Mouse (Mus musculus) cerebellum, adult 18-20 months (tissue): ENCODE measurements around the gene Med8.

Experiments used
- DNase-seq, 2 experiments: peaks; one replicate each; pipeline ENCODE4 v3.0.0; 2021

Gene Med8

DNA sequence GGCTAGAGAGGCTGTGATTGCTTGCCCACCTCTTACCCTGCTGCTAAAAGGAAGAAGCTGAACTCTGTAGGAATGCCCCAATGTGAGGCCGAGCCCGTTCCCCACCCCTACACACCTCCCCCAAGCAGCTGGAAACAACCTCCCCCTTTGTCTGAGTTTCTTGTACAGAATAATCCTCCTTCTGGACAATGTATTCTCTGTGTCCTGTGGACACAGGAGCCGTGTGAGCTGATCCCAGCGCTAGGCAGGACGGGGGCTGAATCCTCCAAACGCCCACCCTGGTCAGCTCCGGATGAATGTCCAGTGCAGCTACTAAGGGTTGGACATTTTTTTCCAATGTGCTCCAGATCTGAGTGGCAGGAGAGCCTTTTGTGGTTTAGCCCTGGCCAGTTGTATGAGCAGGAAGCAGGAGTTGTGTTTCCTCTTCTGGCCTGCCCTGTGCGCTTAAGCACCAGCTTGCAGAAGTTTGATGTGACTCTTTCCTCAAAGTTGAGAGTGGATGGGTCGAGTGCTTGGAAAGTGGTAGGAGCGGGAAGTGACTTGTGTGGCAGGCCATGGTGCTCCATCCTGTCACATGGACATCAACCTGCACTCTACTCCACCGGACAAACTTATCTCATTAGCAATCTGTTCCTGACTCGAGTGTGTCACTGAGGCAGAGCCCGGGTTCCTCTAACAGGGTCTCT lies 8.1 kb downstream of the Med8 start:
- no peak for DNase-seq

- DNase-seq = no peak
These were observed 12.2 kb downstream of the Med8 start for GRCm38 (mm10) chr4:118421384-118421783.

DNA sequence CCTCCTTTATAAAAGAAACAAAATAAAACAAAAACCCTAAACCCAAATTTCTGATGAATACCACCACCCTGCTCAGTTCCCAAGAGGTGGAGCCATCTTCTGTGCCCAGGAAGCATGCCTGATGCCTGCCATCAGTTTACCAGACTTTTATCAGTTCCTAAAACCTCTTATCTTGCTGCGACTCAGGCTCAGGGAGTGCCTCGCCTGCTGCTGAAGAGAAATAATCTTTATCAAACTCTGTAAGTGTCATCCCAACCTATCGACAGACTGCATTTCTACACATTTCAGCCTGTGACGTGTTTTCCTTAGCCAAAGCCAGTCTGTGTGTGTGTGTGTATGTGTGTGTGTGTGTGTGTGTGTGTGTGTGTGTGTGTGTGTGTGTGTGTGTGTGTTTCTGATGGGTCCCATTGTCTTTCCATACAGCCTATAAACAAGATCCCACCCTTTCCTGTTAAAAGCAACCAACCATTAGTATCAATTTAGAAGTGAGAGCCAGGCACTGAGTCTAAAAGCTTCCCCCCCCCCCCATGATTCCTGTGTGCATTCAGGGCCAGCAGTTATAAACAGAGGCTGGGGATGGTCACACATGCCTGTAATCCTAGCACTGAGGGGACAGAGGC lies 15.5 kb downstream of the Med8 start:
- DNase-seq = no peak

DNA sequence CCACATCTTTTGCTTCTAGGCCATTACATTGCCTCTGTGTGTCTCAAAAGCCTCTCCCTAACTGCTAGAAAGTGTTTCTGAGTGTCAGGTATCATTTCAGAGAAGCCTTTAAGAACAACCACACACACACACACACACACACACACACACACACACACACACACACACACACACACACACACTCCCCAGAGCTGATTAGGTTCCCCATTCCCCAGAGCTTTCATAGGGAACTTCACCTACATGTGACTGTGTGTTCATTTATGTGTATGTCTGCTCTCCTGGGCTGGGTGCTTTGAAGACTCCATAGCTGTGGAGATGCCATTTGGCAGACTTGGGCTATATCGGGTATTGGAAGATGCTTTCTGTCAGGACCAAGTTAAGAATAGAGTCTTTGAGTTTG lies 16.2 kb downstream of the Med8 start:
- DNase-seq = no peak

GRCm38 (mm10) chr4:118427415-118427767 lies 18.3 kb downstream of the Med8 start:
- DNase-seq = no peak

DNA sequence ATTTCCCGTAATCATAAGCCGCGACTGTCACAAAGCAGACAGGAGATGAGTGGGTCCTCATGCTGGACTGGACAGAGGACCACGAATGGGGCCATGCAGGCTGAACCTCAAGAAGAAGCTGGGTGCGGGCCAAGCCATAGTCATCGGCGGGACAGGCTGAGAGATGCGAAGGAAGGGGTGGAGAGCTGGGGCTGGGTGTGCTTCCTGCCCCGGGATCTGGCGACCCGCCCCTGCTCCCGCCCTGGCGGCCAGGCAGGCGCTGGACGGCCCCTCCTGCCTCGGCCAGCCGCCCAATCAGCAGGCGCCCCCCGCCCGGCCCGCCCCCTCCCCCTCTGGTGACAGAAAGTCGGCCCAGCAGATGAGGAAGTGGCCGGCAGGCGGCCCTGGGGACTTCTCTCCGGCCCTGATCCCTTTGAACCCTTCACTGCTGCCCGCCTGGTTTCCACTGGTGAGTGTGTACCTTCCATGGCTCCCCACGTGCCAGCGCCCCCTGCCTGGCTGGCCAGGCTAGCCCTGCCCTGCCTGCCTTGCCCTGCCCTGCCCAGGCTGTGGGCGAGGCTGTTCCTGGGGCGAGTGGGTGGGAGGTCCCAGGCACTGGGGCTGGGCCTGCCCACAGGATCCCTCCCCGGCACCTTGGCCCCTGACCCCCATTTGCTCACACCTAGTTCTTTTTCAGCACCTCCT lies 18.8 kb downstream of the Med8 start, which contains the start of gene Elovl1:
Elovl1 (plus strand) TSS at position 326 of the 684 bp plus-strand sequence.
- peak; percentile 72 to 77 for DNase-seq

DNA sequence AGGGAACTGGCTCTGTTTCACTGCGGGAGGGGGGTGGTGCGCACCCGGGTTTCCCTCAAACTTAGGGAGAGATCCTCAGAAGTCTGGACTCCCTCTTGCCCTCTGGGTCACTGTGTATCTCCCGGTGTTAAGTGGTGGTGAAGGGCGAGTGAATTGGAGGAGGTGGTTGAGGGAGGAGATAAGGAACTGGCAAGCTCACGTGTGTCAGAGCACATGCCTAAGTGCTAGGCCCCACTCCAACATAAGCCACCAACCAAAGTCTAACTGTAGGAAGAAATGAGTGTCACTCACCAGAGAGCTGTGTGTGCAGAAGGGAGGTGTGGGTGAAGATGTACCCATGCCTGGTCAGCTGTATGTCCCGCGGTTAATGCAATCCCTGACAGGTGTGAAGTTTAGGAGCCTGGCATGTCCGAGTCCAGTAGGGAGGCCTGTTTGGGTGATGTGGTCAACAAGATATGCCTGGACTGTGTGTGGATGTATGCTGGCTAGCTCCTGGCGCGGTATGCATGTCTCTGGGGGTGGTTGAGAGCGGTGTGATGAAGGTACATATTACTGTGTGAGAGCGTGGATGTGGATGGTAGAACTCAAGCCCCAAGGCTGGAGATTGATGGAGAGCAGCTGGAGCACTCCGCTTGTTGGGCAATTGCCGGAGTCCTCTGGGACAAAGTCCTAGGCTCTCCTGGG lies 19.5 kb downstream of the Med8 start:
- DNase-seq = no peak

- no peak for DNase-seq
These were observed 20.2 kb downstream of the Med8 start for GRCm38 (mm10) chr4:118429215-118429895.

DNA sequence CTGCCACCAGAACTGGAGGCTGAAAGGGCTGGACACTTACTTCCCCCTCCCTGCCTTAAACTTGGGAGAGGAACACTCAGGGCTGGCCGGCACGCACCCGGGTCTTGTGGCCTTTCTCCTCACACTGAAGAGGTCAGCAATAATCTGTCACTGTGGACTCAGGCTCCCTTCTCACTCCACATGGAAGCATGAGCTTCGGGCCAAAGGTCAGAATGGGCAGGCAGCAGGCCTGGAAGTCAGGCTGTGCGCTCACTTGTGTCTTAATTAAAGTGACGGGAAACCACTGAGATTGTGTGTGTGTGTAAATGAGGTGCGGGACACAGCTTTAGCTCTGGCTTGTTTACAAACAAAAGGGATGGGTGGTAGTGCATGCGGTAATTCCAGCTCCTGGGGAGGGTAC lies 23.2 kb downstream of the Med8 start:
- no peak for DNase-seq

DNA sequence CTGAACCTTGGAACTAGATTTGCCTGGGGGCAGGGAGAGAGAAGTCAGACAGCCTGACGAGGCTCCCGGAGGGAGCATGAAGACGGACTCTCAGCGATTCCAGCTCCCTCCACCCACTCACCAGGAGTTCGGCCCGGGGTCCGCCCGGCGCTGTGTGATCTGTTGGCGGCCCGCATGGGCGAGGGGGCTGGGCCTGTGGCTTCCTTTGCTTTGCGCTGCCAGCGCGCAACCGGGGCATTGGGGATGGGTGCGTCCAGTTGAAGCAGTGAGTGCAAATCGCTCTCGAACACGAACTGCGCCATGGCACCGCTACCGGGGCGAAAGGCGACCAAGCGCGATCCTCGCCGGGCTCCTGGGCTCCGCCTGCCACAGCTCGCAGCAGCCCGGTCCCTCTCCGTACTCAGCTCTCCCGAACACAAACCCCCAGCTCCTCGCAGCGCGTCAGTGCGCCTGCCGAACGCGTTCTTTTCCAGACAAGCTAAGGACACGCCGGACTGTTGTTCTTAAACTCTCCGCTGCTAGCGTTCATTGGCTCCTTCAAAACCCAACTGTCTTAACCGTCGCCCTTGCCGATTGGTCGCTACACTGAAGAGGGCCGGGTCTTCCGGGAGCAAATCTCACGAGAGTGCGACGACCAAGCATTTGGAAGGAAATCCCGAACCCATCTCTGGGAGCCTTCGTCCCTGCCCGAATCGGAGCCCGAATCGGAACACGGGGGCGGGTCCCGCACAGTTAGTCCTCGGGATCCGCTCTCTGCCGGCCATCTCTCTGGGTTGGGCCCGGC lies 27.9 kb downstream of the Med8 start, which contains the start of gene Cdc20:
Cdc20 (minus strand) TSS at position 533 of the 784 bp plus-strand sequence.
- peak; percentile 68 to 77 for DNase-seq

- no peak for DNase-seq
These were observed 28.7 kb downstream of the Med8 start for GRCm38 (mm10) chr4:118437829-118438253.

- no peak for DNase-seq
These were observed 36.0 kb downstream of the Med8 start for GRCm38 (mm10) chr4:118445088-118445487.

DNA sequence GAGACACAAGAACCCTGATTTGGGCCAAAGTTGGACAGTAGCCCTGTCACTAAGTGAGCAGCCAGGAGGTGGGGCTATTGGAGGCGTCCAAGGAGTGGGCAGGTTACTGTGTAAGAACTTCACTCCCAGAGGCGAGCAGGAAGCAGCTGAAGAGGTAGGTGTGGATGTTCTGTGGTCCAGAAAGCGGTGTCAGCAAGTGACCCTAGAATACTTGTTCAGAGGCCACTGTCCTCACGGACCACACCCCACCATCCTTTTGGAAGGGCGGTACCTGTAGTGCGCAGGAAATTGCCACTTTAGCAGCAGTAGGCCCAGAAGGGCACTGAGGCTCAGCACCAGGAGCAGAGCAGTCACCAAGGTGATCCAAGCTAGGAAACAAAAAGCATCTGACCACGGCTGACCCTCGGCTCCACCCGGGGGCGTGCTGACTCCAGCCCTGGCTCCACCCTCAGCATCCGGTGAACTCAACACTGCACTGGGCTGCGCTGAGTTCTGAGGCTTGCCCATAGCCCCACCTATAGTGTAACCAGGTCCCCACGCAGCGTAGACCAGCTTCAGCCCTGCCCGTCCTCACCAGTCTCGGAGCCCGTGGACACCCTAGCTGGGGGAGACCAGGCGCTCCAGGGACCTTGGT lies 36.8 kb downstream of the Med8 start:
- DNase-seq = no peak

- DNase-seq = no peak
These were observed 37.4 kb downstream of the Med8 start for GRCm38 (mm10) chr4:118446415-118447153.

DNA sequence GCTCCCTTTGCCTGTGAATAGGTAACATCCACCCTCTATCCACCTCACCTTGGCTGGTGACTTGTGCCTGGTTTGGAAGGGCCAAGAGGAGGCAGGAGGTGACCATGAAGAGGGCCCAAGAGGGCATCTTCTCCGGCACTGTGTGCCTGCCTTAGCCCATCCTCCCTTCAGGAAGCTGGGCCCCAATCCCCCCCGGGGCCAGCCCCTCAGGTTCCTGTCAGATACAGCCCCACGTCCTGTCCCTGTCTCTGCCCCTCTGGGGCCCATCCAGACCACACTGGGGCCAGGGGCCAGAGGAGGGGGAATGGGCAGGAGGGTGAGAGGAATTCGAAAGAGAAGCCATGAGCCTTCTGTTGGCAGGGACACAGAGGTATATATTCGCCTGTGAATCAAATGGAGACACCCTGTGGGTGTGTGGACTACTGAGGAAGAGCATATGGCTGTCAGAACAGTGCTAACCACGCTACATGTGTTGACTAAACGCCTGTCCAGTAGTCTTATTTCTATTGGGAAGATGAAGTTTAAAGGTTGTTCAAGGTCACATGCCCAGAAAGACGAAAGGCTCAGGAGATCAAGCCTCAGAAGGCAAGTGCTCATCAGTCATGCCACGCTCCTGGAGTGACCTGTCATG lies 48.3 kb downstream of the Med8 start, which contains the start of gene Mpl:
Mpl (minus strand) TSS at position 169 of the 631 bp plus-strand sequence.
- no peak for DNase-seq

- no peak for DNase-seq
These were observed 55.8 kb downstream of the Med8 start for GRCm38 (mm10) chr4:118464956-118465355.
